Mouse (Mus musculus) kidney, postnatal 0 days (tissue): ENCODE results near the gene C2cd4d. TPM values are rescaled to one million over a fixed set of nuclear protein-coding genes. Genes with fewer than 3 reads are reported as not detected.

Experiments used
- ATAC-seq: fragments of 200-750 bp; cut with Nextera tagmentation; replicated peaks from 2 replicates; pipeline ENCODE4 v1.8.0; 2017; ENCODE audit warnings: low read depth, moderate number of reproducible peaks, moderate TSS enrichment, moderate library complexity; ENCODE audit not compliant: low FRiP score
- DNase-seq: peaks from one replicate; pipeline ENCODE4 v3.0.0-alpha.2; 2016; ENCODE audit warnings: low spot score
- H3K27ac ChIP-seq: fragments of 300-500 bp; sonication (generic); 2 replicates; pipeline ENCODE4 v1.5.1; 2014; ENCODE audit warnings: mild to moderate bottlenecking
- H3K27me3 ChIP-seq: fragments of 300-500 bp; sonication (generic); 2 replicates; pipeline ENCODE4 v1.6.1; 2014; ENCODE audit warnings: low read length, mixed read lengths; ENCODE audit not compliant: insufficient read depth
- H3K36me3 ChIP-seq: fragments of 300-500 bp; sonication (generic); 2 replicates; pipeline ENCODE4 v1.6.1; 2014; ENCODE audit warnings: low read length, mixed read lengths; ENCODE audit not compliant: insufficient read depth
- H3K4me1 ChIP-seq: fragments of 300-500 bp; sonication (generic); replicated peaks from 2 replicates; pipeline ENCODE4 v1.6.1; 2014; ENCODE audit warnings: antibody characterized with exemption, low read length, mixed read lengths; ENCODE audit not compliant: insufficient read depth
- H3K4me2 ChIP-seq: fragments of 300-500 bp; sonication (generic); 2 replicates; pipeline ENCODE4 v1.6.1; 2014; ENCODE audit warnings: mild to moderate bottlenecking, low read length, moderate library complexity, mixed read lengths
- H3K4me3 ChIP-seq: fragments of 300-500 bp; sonication (generic); replicated peaks from 2 replicates; pipeline ENCODE4 v1.5.1; 2014; ENCODE audit warnings: low read depth, low read length
- H3K9ac ChIP-seq: fragments of 300-500 bp; sonication (generic); 2 replicates; pipeline ENCODE4 v1.6.1; 2014; ENCODE audit warnings: low read depth, low read length
- H3K9me3 ChIP-seq: fragments of 300-500 bp; sonication (generic); replicated peaks from 2 replicates; pipeline ENCODE4 v1.6.1; 2016; ENCODE audit warnings: low read length, inconsistent platforms, mixed read lengths
- CTCF ChIP-seq: IDR thresholded peaks from 2 replicates; pipeline ENCODE4 v1.5.1; 2016; ENCODE audit warnings: antibody characterized with exemption, low read depth, mild to moderate bottlenecking, moderate library complexity
- WGBS: fragments of 180-500 bp; shearing (Covaris S2); extraction: QIAGEN DNeasy Blood & Tissue Kit; methylation state at CpG from one replicate; pipeline ENCODE4 v1.1.7; 2014; 5-methylcytosine and 5-hydroxymethylcytosine counted together
- polyA plus RNA-seq: library from polyadenylated mRNA; unstranded; fragments of >200 nt; fragmentation: Nextera tagmentation; extraction: Ambion mirVana; gene quantifications from 2 replicates; pipeline ENCODE4 v1.2.1, GENCODE M21; 2015

The C2cd4d gene
- polyA plus RNA-seq, 1 experiment from 2014 or later: 0.75 TPM

DNA sequence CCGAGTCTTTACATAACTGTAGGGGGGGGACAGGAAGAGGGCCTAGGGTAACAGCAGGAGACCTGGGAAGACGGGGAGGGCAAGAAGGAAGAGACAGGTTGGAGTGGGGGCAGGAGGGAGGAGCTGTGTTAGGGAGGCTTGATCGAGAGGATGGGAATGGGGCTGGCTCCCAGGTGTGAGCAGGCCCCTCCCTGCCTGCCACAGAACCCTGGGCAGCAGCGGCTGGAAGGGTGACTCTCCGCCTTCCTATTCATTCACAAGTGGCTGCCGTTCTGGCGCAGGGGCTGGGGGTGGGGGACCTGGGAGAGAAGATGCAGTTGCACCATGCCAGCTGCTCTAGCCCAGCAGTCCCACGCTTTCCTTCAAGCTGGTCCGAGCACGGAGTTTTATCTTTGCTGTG is 10.9 kb downstream of the C2cd4d start:
- peak overlapping the region; percentile 63 for H3K9ac ChIP-seq
- DNase-seq (no peak), ATAC-seq (peak; percentile 47)
- H3K27me3 ChIP-seq: no peaks in the 10 kb centered on the region
- H3K27ac ChIP-seq: peak overlapping the region; percentile 79
- H3K4me1 ChIP-seq: no peaks in the 10 kb centered on the region; the same call in 1 of the 2 replicates
- peak overlapping the region; percentile 60 for H3K4me2 ChIP-seq
- WGBS: 3% methylated on average over 10 of the region's 10 CpGs
- H3K4me3 ChIP-seq: peak overlapping the region; percentile 41
- H3K9me3 ChIP-seq: no peaks in the 10 kb centered on the region
- H3K36me3 ChIP-seq: no peaks in the 10 kb centered on the region
- TF ChIP-seq CTCF: no peak

GRCm38 (mm10) chr3:94373597-94374011 is 11.4 kb downstream of the C2cd4d start:
- H3K9me3 ChIP-seq: no peaks in the 10 kb centered on the region
- H3K27ac ChIP-seq: peak overlapping the region; percentile 79
- peak overlapping the region; percentile 63 for H3K9ac ChIP-seq
- H3K36me3 ChIP-seq: no peaks in the 10 kb centered on the region
- DNase-seq: peak; percentile 48
- peak overlapping the region; percentile 41 for H3K4me3 ChIP-seq
- H3K4me1 ChIP-seq: no peaks in the 10 kb centered on the region; the same call in 1 of the 2 replicates
- TF ChIP-seq CTCF: no peak
- WGBS: 2% methylated on average over 5 of the region's 5 CpGs
- H3K4me2 ChIP-seq: peak overlapping the region; percentile 60
- peak; percentile 43 for ATAC-seq
- no peaks in the 10 kb centered on the region for H3K27me3 ChIP-seq

DNA sequence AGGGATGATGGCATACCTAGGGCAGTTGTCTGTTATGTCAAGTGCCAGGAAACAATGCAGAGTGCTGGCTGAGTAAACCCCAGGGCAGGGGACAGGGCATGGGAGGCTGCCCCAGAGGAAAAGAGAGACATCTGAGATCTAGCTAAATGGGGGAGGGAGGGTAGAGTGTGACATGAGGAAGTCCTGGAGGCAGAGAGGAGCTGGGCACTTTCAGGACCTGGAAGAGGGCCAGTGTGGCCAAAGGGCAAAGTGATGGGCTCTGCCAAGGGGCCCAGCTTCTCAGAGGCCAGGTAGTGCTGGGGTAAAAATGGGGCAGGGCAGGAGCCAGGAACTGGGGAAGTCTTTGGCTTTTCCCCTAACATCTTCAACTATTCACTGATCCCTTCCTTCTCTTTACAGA is 12.4 kb downstream of the C2cd4d start:
- no peak for DNase-seq
- H3K4me1 ChIP-seq: no peaks in the 10 kb centered on the region; the same call in 1 of the 2 replicates
- H3K27ac ChIP-seq: no peak overlapping the region
- H3K27me3 ChIP-seq: no peaks in the 10 kb centered on the region
- no peak overlapping the region for H3K4me3 ChIP-seq
- H3K9ac ChIP-seq: no peak overlapping the region
- no peaks in the 10 kb centered on the region for H3K36me3 ChIP-seq
- ATAC-seq: no peak
- H3K9me3 ChIP-seq: no peaks in the 10 kb centered on the region
- no peak for TF ChIP-seq CTCF
- no peak overlapping the region for H3K4me2 ChIP-seq

- no peak overlapping the region for H3K9ac ChIP-seq
- TF ChIP-seq CTCF: no peak
- H3K27ac ChIP-seq: no peak overlapping the region
- H3K9me3 ChIP-seq: no peaks in the 10 kb centered on the region
- DNase-seq (no peak), ATAC-seq (no peak)
- no peaks in the 10 kb centered on the region for H3K36me3 ChIP-seq
- WGBS: 82% methylated on average over 2 of the region's 2 CpGs
- H3K4me1 ChIP-seq: no peaks in the 10 kb centered on the region; the same call in 1 of the 2 replicates
- no peaks in the 10 kb centered on the region for H3K27me3 ChIP-seq
- no peak overlapping the region for H3K4me2 ChIP-seq
- H3K4me3 ChIP-seq: no peak overlapping the region
These were observed 12.9 kb downstream of the C2cd4d start for GRCm38 (mm10) chr3:94375146-94375545.

- WGBS: 61% methylated on average over 5 of the region's 5 CpGs
- DNase-seq: no peak
- no peak for TF ChIP-seq CTCF
These were observed 13.6 kb downstream of the C2cd4d start for GRCm38 (mm10) chr3:94375861-94376260.

GRCm38 (mm10) chr3:94377028-94377923 is 15.0 kb downstream of the C2cd4d start:
- no peak for DNase-seq
- WGBS: 27% methylated on average over 13 of the region's 13 CpGs
- Histone ChIP-seq H3K36me3 (no peaks in the 10 kb centered on the region), H3K4me1 (no peaks in the 10 kb centered on the region; the same call in 1 of the 2 replicates), H3K9ac (no peak overlapping the region), H3K27me3 (no peaks in the 10 kb centered on the region), H3K4me2 (no peak overlapping the region), H3K9me3 (no peaks in the 10 kb centered on the region), H3K27ac (no peak overlapping the region), H3K4me3 (no peak overlapping the region)
- TF ChIP-seq CTCF: no peak
- no peak for ATAC-seq

More at GRCm38 (mm10) chr3:94375861-94376260, 13.6 kb downstream of the C2cd4d start:
- no peaks in the 10 kb centered on the region for H3K36me3 ChIP-seq
- H3K27ac ChIP-seq: no peak overlapping the region
- ATAC-seq: no peak
- H3K9ac ChIP-seq: no peak overlapping the region
- no peak overlapping the region for H3K4me3 ChIP-seq
- H3K9me3 ChIP-seq: no peaks in the 10 kb centered on the region
- no peak overlapping the region for H3K4me2 ChIP-seq
- H3K27me3 ChIP-seq: no peaks in the 10 kb centered on the region
- H3K4me1 ChIP-seq: no peaks in the 10 kb centered on the region; the same call in 1 of the 2 replicates
